8 mouse cellular contexts compared by ENCODE assay signal in genomic region chr5:142629663-142630025, GRCm38 (mm10). TPM values are rescaled to one million over a fixed set of nuclear protein-coding genes. Genes with fewer than 3 reads are reported as not detected.
DNase-seq lines count a peak whose midpoint lies in the region; ATAC-seq and TF ChIP-seq lines count a peak whose summit lies in the region.

No protein-coding gene starts in this region.

- WGBS in spleen, adult 2 months = 1% methylated on average over 40 of the region's 41 CpGs
- WGBS in limb, embryonic 15.5 days = under 1% methylated on average over 41 of the region's 41 CpGs

- H3K27ac ChIP-seq in spleen, adult 2 months (ENCODE audit: insufficient read depth, low read length) = peak overlapping the region; percentile 71
- peak overlapping the region; percentile 79 for H3K27ac ChIP-seq in limb, embryonic 15.5 days

- ATAC-seq in erythroblast, adult 5-6 weeks (replicated peaks; ENCODE audit: low FRiP score, poor library complexity, severe bottlenecking) = no peak
- no peak for ATAC-seq in limb, embryonic 15.5 days (ENCODE audit: insufficient number of reproducible peaks, low FRiP score, low TSS enrichment, low read depth)

- H3K27me3 ChIP-seq in erythroblast, embryonic 14.5 days (ENCODE audit: control insufficient read depth) = peaks cover 21% of the 10 kb centered on the region
- peaks cover 2% of the 10 kb centered on the region; the same call in 1 of the 2 replicates for H3K27me3 ChIP-seq in spleen, adult 2 months (ENCODE audit: control insufficient read depth, insufficient read depth, low read length)
- no peaks in the 10 kb centered on the region for H3K27me3 ChIP-seq in limb, embryonic 15.5 days

- H3K9ac ChIP-seq in limb, embryonic 15.5 days = peak overlapping the region; percentile 85

- peak overlapping the region; percentile 82 for H3K4me2 ChIP-seq in limb, embryonic 15.5 days

- no peak for DNase-seq in spleen, adult 2 months (ENCODE audit: low read depth in 1 of 2, low spot score in 2 of 2)
- no peak for DNase-seq in spleen, postnatal 10 days (ENCODE audit: low spot score in 2 of 2)
- no peak for DNase-seq in cerebellum, postnatal 14 days
- no peak for DNase-seq in embryo, embryonic 9.5 days (ENCODE audit: extremely low spot score)
- no peak for DNase-seq in cerebellum, postnatal 36 days

- no peak for TF ChIP-seq CTCF in spleen, adult 2 months (IDR thresholded peaks at IDR 0.05; ENCODE audit: extremely low read depth, insufficient read depth, insufficient read length, insufficient replicate concordance)

- H3K4me1 ChIP-seq in erythroblast, embryonic 14.5 days (ENCODE audit: control insufficient read depth) = peaks cover 48% of the 10 kb centered on the region
- peaks cover 5% of the 10 kb centered on the region; the same call in 1 of the 2 replicates for H3K4me1 ChIP-seq in spleen, adult 2 months (ENCODE audit: control insufficient read depth, insufficient read depth, insufficient read length)
- H3K4me1 ChIP-seq in limb, embryonic 15.5 days = peaks cover 15% of the 10 kb centered on the region

- H3K9me3 ChIP-seq in erythroblast, embryonic 14.5 days (ENCODE audit: control insufficient read depth, low read length) = no peaks in the 10 kb centered on the region
- no peaks in the 10 kb centered on the region for H3K9me3 ChIP-seq in limb, embryonic 15.5 days

- H3K4me3 ChIP-seq in erythroblast, embryonic 14.5 days (replicated peaks) = peak overlapping the region; percentile 100
- peak overlapping the region; percentile 79 for H3K4me3 ChIP-seq in spleen, adult 2 months (ENCODE audit: extremely low read depth, insufficient read depth, insufficient read length)
- H3K4me3 ChIP-seq in limb, embryonic 15.5 days = peak overlapping the region; percentile 85

- TF ChIP-seq POLR2A in spleen, adult 2 months (IDR thresholded peaks at IDR 0.05; ENCODE audit: low read depth, low read length) = no peak

- peaks cover 44% of the 10 kb centered on the region for H3K36me3 ChIP-seq in erythroblast, embryonic 14.5 days (ENCODE audit: control insufficient read depth)
- H3K36me3 ChIP-seq in spleen, adult 2 months (ENCODE audit: control insufficient read depth, insufficient read depth, low read length) = peaks cover 9% of the 10 kb centered on the region
- H3K36me3 ChIP-seq in limb, embryonic 15.5 days = peaks cover 13% of the 10 kb centered on the region

RNA-seq across cellular contexts. Expression of gene Wipi2, which starts 2.1 kb away (rescaled TPM):
- polyA plus RNA-seq in erythroblast, embryonic 14.5 days (2012) = 2.7 and 3.2 TPM in 2 replicates
- 50.6 and 60.9 TPM in 2 replicates for total RNA-seq in erythroblast, adult 5-6 weeks (2015; ENCODE audit: low replicate concordance)
- total RNA-seq in erythroblast, adult 5-6 weeks (2017; ENCODE audit: low replicate concordance) = 115 and 134 TPM in 2 replicates
- 32.1 and 36.3 TPM in 2 replicates for polyA plus RNA-seq in spleen, adult 2 months (2012; rRNA removed)
- polyA plus RNA-seq in limb, embryonic 15.5 days (2015; fragmentation: Nextera tagmentation; extraction: Ambion mirVana) = 40.7 and 44.1 TPM in 2 replicates

RNA-seq across cellular contexts. Expression of gene Mmd2, which starts 21.0 kb away (rescaled TPM):
- 0.02 TPM in 1 of 2 replicates, not detected in the other for polyA plus RNA-seq in erythroblast, embryonic 14.5 days (2012)
- not detected in 2 replicates for total RNA-seq in erythroblast, adult 5-6 weeks (2015; ENCODE audit: low replicate concordance)
- total RNA-seq in erythroblast, adult 5-6 weeks (2017; ENCODE audit: low replicate concordance) = not detected in 2 replicates
- polyA plus RNA-seq in spleen, adult 2 months (2012; rRNA removed) = 0.18 TPM in 1 of 2 replicates, not detected in the other
- 1.4 and 1.5 TPM in 2 replicates for polyA plus RNA-seq in limb, embryonic 15.5 days (2015; fragmentation: Nextera tagmentation; extraction: Ambion mirVana)
